Mouse (Mus musculus): Measurements from ENCODE around the gene Morn3.

DNA sequence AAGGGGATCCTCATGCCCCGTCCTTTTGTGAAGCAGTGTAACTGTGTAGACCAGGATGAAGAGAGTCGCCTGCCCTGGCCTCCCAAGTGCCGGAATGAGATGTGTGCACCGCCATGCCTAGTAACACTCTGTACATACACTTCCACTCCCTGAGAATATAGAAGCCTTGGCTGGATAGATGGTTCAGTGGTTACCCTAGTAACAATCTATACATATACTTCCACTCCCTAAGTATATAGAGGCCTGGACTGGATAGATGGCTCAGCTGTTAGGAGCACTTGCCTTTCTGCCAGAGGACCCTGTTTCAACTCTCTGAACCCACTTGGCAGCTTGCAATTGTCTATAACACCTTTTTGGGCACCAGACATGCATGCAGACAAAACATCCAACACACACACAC is 11.7 kb downstream of the Morn3 start:
- no peak for TF ChIP-seq CTCF (IDR thresholded peaks at IDR 0.05; ENCODE audit: borderline replicate concordance, insufficient read depth, low read depth, low read length)
- no peak for TF ChIP-seq POLR2A (IDR thresholded peaks at IDR 0.05; ENCODE audit: borderline replicate concordance, insufficient read depth, low read length)

Data from cerebellum, adult 2 months (tissue).